Mouse (Mus musculus) erythroblast, embryonic 14.5 days (primary cell): ENCODE measurements around the gene Mrps22.

ENCODE experiments used
- GATA1 ChIP-seq: IDR thresholded peaks from 2 replicates; pipeline ENCODE4 v1.6.1; 2012; ENCODE audit warnings: low read length, inconsistent platforms, mixed read lengths
- TAL1 ChIP-seq: IDR thresholded peaks from 3 replicates; pipeline ENCODE4 v1.6.1; 2012; ENCODE audit warnings: low read length, inconsistent platforms, mixed read lengths

DNA sequence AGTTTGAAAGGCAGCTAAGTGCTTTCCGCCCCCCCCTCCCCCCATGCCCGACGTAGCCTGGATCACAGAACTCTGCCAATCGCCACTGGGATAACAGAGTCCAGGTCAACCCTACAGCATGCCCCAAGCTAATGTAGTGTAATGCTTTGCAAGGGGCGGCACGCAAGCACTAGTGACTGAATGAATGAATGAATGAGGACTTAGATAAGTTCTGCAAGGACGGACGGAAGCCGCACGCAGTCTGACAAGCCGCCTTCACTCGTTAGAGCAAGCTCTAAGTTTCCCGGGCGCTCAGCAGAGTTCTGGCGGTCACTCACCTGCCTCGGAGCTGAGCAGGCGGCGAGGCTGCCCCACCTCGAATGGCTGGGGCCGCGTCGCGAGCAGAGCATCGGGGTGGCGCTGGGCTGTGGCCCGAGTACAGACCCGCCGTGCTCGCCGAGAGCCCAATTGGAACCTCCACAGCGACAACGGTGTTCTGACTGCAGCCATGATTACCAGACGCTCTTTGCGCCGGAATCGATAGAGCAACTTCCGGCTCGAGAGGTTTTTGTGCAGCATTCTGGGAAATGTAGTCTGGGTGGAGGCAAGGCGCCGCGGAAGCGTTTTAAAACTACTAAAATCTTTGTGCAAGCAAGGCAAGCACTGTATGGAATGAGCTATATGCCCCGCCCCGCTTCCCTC lies at the start of gene Mrps22:
- TF ChIP-seq GATA1 = no peak
- no peak for TF ChIP-seq TAL1
